32 mouse cellular contexts compared by ENCODE assay signal in genomic region chr7:25401551-25401950, GRCm38 (mm10). TPM values are rescaled to one million over a fixed set of nuclear protein-coding genes. Genes with fewer than 3 reads are reported as not detected.
DNase-seq lines count a peak whose midpoint lies in the region; ATAC-seq lines count a peak whose summit lies in the region.
"Had no signal": no experiment of that assay in that cellular context is flagged by ENCODE, and none has a peak within 500 bp of the region (broad histone marks: within the 10 kb centered on the region; RNA-seq: fewer than 3 reads in every experiment).

No protein-coding gene starts in this region.

- H3K4me3 ChIP-seq in embryonic facial prominence, embryonic 14.5 days (ENCODE audit: low read depth, low read length) = no peak overlapping the region
- H3K4me3 ChIP-seq in limb, embryonic 13.5 days = no peak overlapping the region
- H3K4me3 ChIP-seq in forebrain, embryonic 15.5 days = no peak overlapping the region
- H3K4me3 ChIP-seq: forebrain, embryonic 10.5 days; liver, embryonic 15.5 days; midbrain, embryonic 10.5 days had no signal

- no peak overlapping the region for H3K4me2 ChIP-seq in embryonic facial prominence, embryonic 14.5 days (ENCODE audit: low read depth, low read length)
- no peak overlapping the region for H3K4me2 ChIP-seq in limb, embryonic 13.5 days (replicated peaks)
- no peak overlapping the region for H3K4me2 ChIP-seq in forebrain, embryonic 15.5 days (replicated peaks)
- H3K4me2 ChIP-seq: heart, embryonic 11.5 days; hindbrain, embryonic 14.5 days; liver, embryonic 15.5 days; lung, embryonic 14.5 days had no signal

- no peaks in the 10 kb centered on the region for H3K36me3 ChIP-seq in embryonic facial prominence, embryonic 14.5 days (ENCODE audit: control insufficient read depth, insufficient read depth, low read length)
- no peaks in the 10 kb centered on the region for H3K36me3 ChIP-seq in limb, embryonic 13.5 days
- no peaks in the 10 kb centered on the region for H3K36me3 ChIP-seq in forebrain, embryonic 15.5 days
- H3K36me3 ChIP-seq: forebrain, embryonic 10.5 days; liver, embryonic 15.5 days; midbrain, embryonic 10.5 days had no signal

- no peaks in the 10 kb centered on the region for H3K27me3 ChIP-seq in embryonic facial prominence, embryonic 14.5 days (replicated peaks; ENCODE audit: control insufficient read depth, insufficient read depth, low read length)
- no peaks in the 10 kb centered on the region for H3K27me3 ChIP-seq in limb, embryonic 13.5 days
- no peaks in the 10 kb centered on the region for H3K27me3 ChIP-seq in forebrain, embryonic 15.5 days
- H3K27me3 ChIP-seq: liver, embryonic 15.5 days; Patski had no signal

- WGBS in embryonic facial prominence, embryonic 14.5 days = 17% methylated on average over 2 of the region's 2 CpGs
- 16% methylated on average over 2 of the region's 2 CpGs for WGBS in limb, embryonic 13.5 days
- WGBS in forebrain, embryonic 15.5 days = 63% methylated on average over 2 of the region's 2 CpGs

- H3K9me3 ChIP-seq in embryonic facial prominence, embryonic 14.5 days (ENCODE audit: control insufficient read depth, low read length) = no peaks in the 10 kb centered on the region
- H3K9me3 ChIP-seq in limb, embryonic 13.5 days = no peaks in the 10 kb centered on the region
- no peaks in the 10 kb centered on the region for H3K9me3 ChIP-seq in forebrain, embryonic 15.5 days
- H3K9me3 ChIP-seq: forebrain, embryonic 10.5 days; G1E; liver, embryonic 15.5 days; midbrain, embryonic 10.5 days had no signal

- no peak for ATAC-seq in embryonic facial prominence, embryonic 14.5 days (ENCODE audit: low read depth)
- ATAC-seq in limb, embryonic 13.5 days (ENCODE audit: low FRiP score, low read depth) = no peak
- no peak for ATAC-seq in forebrain, embryonic 15.5 days (replicated peaks)
- ATAC-seq in inflammation-experienced regulatory T-cells, adult 6 months = no peak
- ATAC-seq: forebrain, postnatal 0 days; midbrain, embryonic 16.5 days; Patski had no signal

- DNase-seq in NIH3T3 (ENCODE audit: low read depth) = peak; percentile 49
- DNase-seq in embryo, embryonic 11 days = peak; percentile 68
- no peak for DNase-seq in embryonic facial prominence, embryonic 14.5 days (ENCODE audit: low spot score)
- no peak for DNase-seq in ovary, postnatal 10 days (ENCODE audit: low spot score)
- DNase-seq: cerebellum, adult 18-20 months; cerebellum, postnatal 10 days; forebrain, postnatal 0 days; gastrocnemius, postnatal 14 days; kidney, adult 11 months; kidney, postnatal 25 days; lung, embryonic 14.5 days; lung, postnatal 14 days; right cerebral cortex, postnatal 4 days; thymus, postnatal 4 days had no signal

- no peak overlapping the region for H3K9ac ChIP-seq in embryonic facial prominence, embryonic 14.5 days (ENCODE audit: low read depth, low read length)
- H3K9ac ChIP-seq in limb, embryonic 13.5 days = no peak overlapping the region
- no peak overlapping the region for H3K9ac ChIP-seq in forebrain, embryonic 15.5 days (replicated peaks)
- H3K9ac ChIP-seq: forebrain, postnatal 0 days; hindbrain, embryonic 14.5 days; liver, embryonic 15.5 days; lung, embryonic 14.5 days had no signal

- no peaks in the 10 kb centered on the region for H3K4me1 ChIP-seq in embryonic facial prominence, embryonic 14.5 days (ENCODE audit: control insufficient read depth, insufficient read depth, low read length)
- H3K4me1 ChIP-seq in limb, embryonic 13.5 days = peaks cover 31% of the 10 kb centered on the region
- peaks cover 2% of the 10 kb centered on the region for H3K4me1 ChIP-seq in forebrain, embryonic 15.5 days

- 0 out of 2 replicates have a peak overlapping the region, but pooled peaks have one; percentile 1 for H3K27ac ChIP-seq in embryonic facial prominence, embryonic 14.5 days (replicated peaks; ENCODE audit: low read depth, low read length)
- H3K27ac ChIP-seq in limb, embryonic 13.5 days = peak overlapping the region; percentile 65
- no peak overlapping the region for H3K27ac ChIP-seq in forebrain, embryonic 15.5 days (replicated peaks)
- H3K27ac ChIP-seq: hindbrain, embryonic 14.5 days; liver, embryonic 15.5 days; midbrain, embryonic 10.5 days had no signal

RNA-seq across cellular contexts. Expression of gene Lipe, which starts 3.0 kb away (rescaled TPM):
- 4.2 and 4.9 TPM in 2 replicates for polyA plus RNA-seq in embryonic facial prominence, embryonic 14.5 days (2014; fragmentation: Nextera tagmentation; extraction: Ambion mirVana)
- polyA plus RNA-seq in limb, embryonic 13.5 days (2015; fragmentation: Nextera tagmentation; extraction: Ambion mirVana) = 11.5 and 11.8 TPM in 2 replicates
- 15.4 and 16.1 TPM in 2 replicates for polyA plus RNA-seq in forebrain, embryonic 15.5 days (2015; fragmentation: Nextera tagmentation; extraction: Ambion mirVana)
- 10 to 100 TPM in 2 of 3 experiments, 1 to 10 TPM in 1; 9.0 to 11.0 (median 10.1) TPM for polyA plus RNA-seq in inflammation-experienced regulatory T-cells, adult 6 months (2017; shearing (Covaris generic))

RNA-seq across cellular contexts. Expression of gene Cxcl17, which starts 11.1 kb away (rescaled TPM):
- 0.85 and 1.9 TPM in 2 replicates for polyA plus RNA-seq in embryonic facial prominence, embryonic 14.5 days (2014; fragmentation: Nextera tagmentation; extraction: Ambion mirVana)
- 0.61 and 0.73 TPM in 2 replicates for polyA plus RNA-seq in limb, embryonic 13.5 days (2015; fragmentation: Nextera tagmentation; extraction: Ambion mirVana)
- polyA plus RNA-seq in forebrain, embryonic 15.5 days (2015; fragmentation: Nextera tagmentation; extraction: Ambion mirVana) = 0.39 and 0.60 TPM in 2 replicates
- polyA plus RNA-seq in inflammation-experienced regulatory T-cells, adult 6 months (2017; shearing (Covaris generic)) = not detected
- polyA plus RNA-seq: cortical plate, adult 2 months; G1E; heart, embryonic 11.5 days; liver, adult 2 months; liver, embryonic 15.5 days; lung, embryonic 14.5 days; neural tube, embryonic 11.5 days; spleen, adult 2 months; testis, adult 2 months had no signal

RNA-seq across cellular contexts. Expression of gene Cnfn, which starts 32.0 kb away (rescaled TPM):
- 17.7 and 80.3 TPM in 2 replicates for polyA plus RNA-seq in embryonic facial prominence, embryonic 14.5 days (2014; fragmentation: Nextera tagmentation; extraction: Ambion mirVana)
- polyA plus RNA-seq in limb, embryonic 13.5 days (2015; fragmentation: Nextera tagmentation; extraction: Ambion mirVana) = 0.92 TPM in 1 of 2 replicates, not detected in the other
- polyA plus RNA-seq in forebrain, embryonic 15.5 days (2015; fragmentation: Nextera tagmentation; extraction: Ambion mirVana) = not detected in 2 replicates
- not detected for polyA plus RNA-seq in inflammation-experienced regulatory T-cells, adult 6 months (2017; shearing (Covaris generic))
- polyA plus RNA-seq: cortical plate, adult 2 months; forebrain, embryonic 10.5 days; forebrain, postnatal 0 days; G1E; heart, embryonic 11.5 days; heart, postnatal 0 days; hindbrain, embryonic 14.5 days; kidney, embryonic 14.5 days; liver, adult 2 months; lung, embryonic 14.5 days; midbrain, embryonic 10.5 days; midbrain, embryonic 16.5 days; neural tube, embryonic 11.5 days; Patski; spleen, adult 2 months had no signal

Comparison
In these comparisons a context has a peak if more than half of its experiments do, and no peak if none do; other contexts are left out.
1. DNase-seq: peak in NIH3T3 (single experiment) and embryo, embryonic 11 days (single experiment); none in embryonic facial prominence, embryonic 14.5 days (single experiment) and ovary, postnatal 10 days (single experiment).